Mouse (Mus musculus): ENCODE data around the gene Mtmr11. TPM values are rescaled to one million over a fixed set of nuclear protein-coding genes. Genes with fewer than 3 reads are reported as not detected.
A peak's percentile ranks its signal among the peaks of the same experiment; 100 is the strongest.

Mtmr11 gene
- total and polyA plus RNA-seq, 3 experiments = 0.81 to 2.5 (median 0.83) TPM

DNA sequence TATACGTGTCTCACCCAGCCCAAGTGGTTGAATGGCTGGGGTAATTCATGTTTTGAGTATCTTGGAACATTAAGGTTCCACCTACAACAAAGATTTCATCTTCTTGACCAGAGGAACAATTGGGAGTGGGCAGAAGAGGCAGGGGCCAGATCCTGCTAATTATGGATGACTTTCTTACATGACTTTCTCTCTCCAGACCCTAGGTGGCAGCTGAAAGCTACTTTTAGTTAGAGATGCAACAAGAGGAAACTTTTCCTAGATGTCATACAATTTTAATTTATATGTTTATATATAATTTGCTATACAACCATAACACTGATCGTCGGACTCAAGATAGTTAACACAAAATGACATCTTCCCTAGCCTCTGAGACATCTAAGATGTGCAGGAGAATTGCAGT lies 46.0 kb downstream of the Mtmr11 start:
- in situ Hi-C loops (cut with MboI; ENCODE audit: low pct_ligation_motif_present, low pct_unique_long_range_greater_than_20kb, low sequenced_read_pairs) (no loop called here), dilution Hi-C loops (cut with MboI; ENCODE audit: extremely low pct_ligation_motif_present, extremely low pct_unique_long_range_greater_than_20kb, low sequenced_read_pairs) (no loop called here)
- Histone ChIP-seq H3K79me2 (replicated peaks; ENCODE audit: control insufficient read depth, extremely low read depth, insufficient read depth, poor library complexity, severe bottlenecking) (no peaks in the 10 kb centered on the region), H3K4me1 (ENCODE audit: control insufficient read depth in 1 of 2, insufficient read depth in 2 of 2) (no peaks in the 10 kb centered on the region), H3K36me3 (replicated peaks in 1 of 2; ENCODE audit: control insufficient read depth in 1 of 2, insufficient read depth in 1 of 2, low read length in 1 of 2) (no peaks in the 10 kb centered on the region), H3K27me3 (replicated peaks) (peaks cover 2% of the 10 kb centered on the region), H3K9ac (ENCODE audit: insufficient read depth, low read depth) (no peak overlapping the region), H3K4me2 (ENCODE audit: insufficient read depth, low read depth, poor library complexity, severe bottlenecking) (no peak overlapping the region), H3K27ac (ENCODE audit: insufficient read depth, low read depth) (no peak overlapping the region), H3K4me3 (replicated peaks in 1 of 3; ENCODE audit: low read depth in 2 of 3, low read length in 2 of 3, poor library complexity in 1 of 3) (no peak overlapping the region), H3K9me3 (replicated peaks; ENCODE audit: low read length) (peaks cover 3% of the 10 kb centered on the region)
- DNase-seq (ENCODE audit: extremely low read depth) = no peak
- TF ChIP-seq CTCF (conservative IDR thresholded peaks at IDR 0.05 in 1 of 2, IDR thresholded peaks at IDR 0.05 in 1 of 2; ENCODE audit: low read depth in 2 of 2, low read length in 2 of 2) (peak in 1 of 2 experiments; percentile 52; a peak in 2 of 4 replicates), RAD21 (IDR thresholded peaks at IDR 0.05; ENCODE audit: low read depth, low read length) (peak; percentile 52), BHLHE40 (IDR thresholded peaks at IDR 0.05; ENCODE audit: low read depth, low read length) (no peak)

DNA sequence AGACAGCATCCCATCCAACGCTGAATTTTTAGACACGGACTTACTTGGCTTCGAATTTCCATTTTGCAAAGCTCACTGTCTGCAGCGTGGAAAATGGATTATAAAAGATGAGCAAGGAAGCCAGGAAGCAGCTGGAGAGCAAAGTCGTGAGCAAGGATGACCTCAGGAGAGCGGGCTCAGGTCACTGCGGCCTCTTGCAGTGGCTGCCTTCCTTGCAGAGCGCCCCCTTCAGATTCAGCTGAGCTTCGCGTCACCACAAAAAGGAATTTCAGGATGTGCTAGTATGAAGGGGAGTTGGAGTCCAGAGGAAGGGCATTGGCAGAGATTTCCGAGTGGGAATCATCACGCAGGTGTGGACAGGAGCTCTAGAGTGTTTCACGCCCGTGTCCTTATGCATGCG lies 47.4 kb downstream of the Mtmr11 start:
- H3K4me3 ChIP-seq (replicated peaks in 1 of 3; ENCODE audit: low read depth in 2 of 3, low read length in 2 of 3, poor library complexity in 1 of 3) = no peak overlapping the region
- H3K27me3 ChIP-seq (replicated peaks) = peaks cover 2% of the 10 kb centered on the region
- no peak overlapping the region for H3K27ac ChIP-seq (ENCODE audit: insufficient read depth, low read depth)
- DNase-seq (ENCODE audit: extremely low read depth) = no peak
- TF ChIP-seq CTCF (conservative IDR thresholded peaks at IDR 0.05 in 1 of 2, IDR thresholded peaks at IDR 0.05 in 1 of 2; ENCODE audit: low read depth in 2 of 2, low read length in 2 of 2) (peak in 1 of 2 experiments; percentile 24; a peak in 1 of 4 replicates), BHLHE40 (IDR thresholded peaks at IDR 0.05; ENCODE audit: low read depth, low read length) (no peak)
- no peaks in the 10 kb centered on the region for H3K36me3 ChIP-seq (replicated peaks in 1 of 2; ENCODE audit: control insufficient read depth in 1 of 2, insufficient read depth in 1 of 2, low read length in 1 of 2)
- no peaks in the 10 kb centered on the region for H3K79me2 ChIP-seq (replicated peaks; ENCODE audit: control insufficient read depth, extremely low read depth, insufficient read depth, poor library complexity, severe bottlenecking)
- H3K9ac ChIP-seq (ENCODE audit: insufficient read depth, low read depth) = no peak overlapping the region
- H3K9me3 ChIP-seq (replicated peaks; ENCODE audit: low read length) = peaks cover 3% of the 10 kb centered on the region
- H3K4me2 ChIP-seq (ENCODE audit: insufficient read depth, low read depth, poor library complexity, severe bottlenecking) = no peak overlapping the region
- in situ Hi-C loops (cut with MboI; ENCODE audit: low pct_ligation_motif_present, low pct_unique_long_range_greater_than_20kb, low sequenced_read_pairs) = no loop called here
- dilution Hi-C loops (cut with MboI; ENCODE audit: extremely low pct_ligation_motif_present, extremely low pct_unique_long_range_greater_than_20kb, low sequenced_read_pairs) = no loop called here
- no peaks in the 10 kb centered on the region for H3K4me1 ChIP-seq (ENCODE audit: control insufficient read depth in 1 of 2, insufficient read depth in 2 of 2)

DNA sequence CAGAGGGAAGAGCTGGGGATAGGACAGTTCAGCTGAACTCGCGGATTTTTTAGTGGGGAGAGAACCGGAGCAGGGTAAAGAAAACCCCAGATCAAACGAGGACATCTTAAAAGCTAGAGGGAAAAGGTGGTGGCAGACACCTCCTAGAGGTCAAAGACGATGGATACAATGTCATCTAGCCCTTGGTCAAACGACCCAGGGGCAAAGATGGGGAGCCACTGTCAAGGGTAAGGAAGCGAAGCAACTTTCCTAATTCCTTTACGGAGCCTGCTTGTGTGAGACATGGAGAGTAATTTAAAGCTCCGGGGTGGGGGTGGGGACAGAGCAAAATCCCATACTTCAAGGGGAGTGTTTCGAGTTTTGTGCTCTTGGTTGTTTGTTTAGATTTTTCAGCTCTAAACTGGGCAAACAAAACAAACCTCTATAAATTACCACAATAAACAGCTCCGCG lies 57.4 kb downstream of the Mtmr11 start:
- TF ChIP-seq CTCF (conservative IDR thresholded peaks at IDR 0.05 in 1 of 2, IDR thresholded peaks at IDR 0.05 in 1 of 2; ENCODE audit: low read depth in 2 of 2, low read length in 2 of 2) = peak in 1 of 2 experiments; percentile 72; a peak in 2 of 4 replicates
- TF ChIP-seq CHD2 (IDR thresholded peaks at IDR 0.05; ENCODE audit: low read length) = 0 out of 2 replicates have a peak, but pooled peaks have one; percentile 3
- TF ChIP-seq NELFE (IDR thresholded peaks at IDR 0.05; ENCODE audit: low read depth, low read length) = no peak
- TF ChIP-seq RAD21 (IDR thresholded peaks at IDR 0.05; ENCODE audit: low read depth, low read length) = peak; percentile 71
- TF ChIP-seq CHD1 (IDR thresholded peaks at IDR 0.05; ENCODE audit: low read depth, low read length) = peak; percentile 8; the same call in 1 of the 2 replicates
- TF ChIP-seq SMC3 (IDR thresholded peaks at IDR 0.05; ENCODE audit: low read depth, low read length) = peak; percentile 59
- no peak for TF ChIP-seq MXI1 (IDR thresholded peaks at IDR 0.05; ENCODE audit: low read depth, low read length)
- TF ChIP-seq TBP (conservative IDR thresholded peaks at IDR 0.05; ENCODE audit: low read depth, low read length) = no peak
- no peak for TF ChIP-seq ZMIZ1 (IDR thresholded peaks at IDR 0.05; ENCODE audit: low read depth, low read length)
- Histone ChIP-seq H3K27ac (ENCODE audit: insufficient read depth, low read depth) (peak overlapping the region; percentile 42; the same call in 1 of the 2 replicates), H3K27me3 (replicated peaks) (no peaks in the 10 kb centered on the region), H3K4me1 (ENCODE audit: control insufficient read depth in 1 of 2, insufficient read depth in 2 of 2) (peaks cover 2 to 27% of the 10 kb centered on the region in 2 experiments; a peak in 3 of 4 replicates), H3K9me3 (replicated peaks; ENCODE audit: low read length) (no peaks in the 10 kb centered on the region), H3K9ac (ENCODE audit: insufficient read depth, low read depth) (peak overlapping the region; percentile 99), H3K79me2 (replicated peaks; ENCODE audit: control insufficient read depth, extremely low read depth, insufficient read depth, poor library complexity, severe bottlenecking) (peaks cover 14% of the 10 kb centered on the region), H3K36me3 (replicated peaks in 1 of 2; ENCODE audit: control insufficient read depth in 1 of 2, insufficient read depth in 1 of 2, low read length in 1 of 2) (no peaks in the 10 kb centered on the region), H3K4me3 (replicated peaks in 1 of 3; ENCODE audit: low read depth in 2 of 3, low read length in 2 of 3, poor library complexity in 1 of 3) (peak overlapping the region; percentile 62 to 75 (median 73)), H3K4me2 (ENCODE audit: insufficient read depth, low read depth, poor library complexity, severe bottlenecking) (peak overlapping the region; percentile 86)
- dilution Hi-C loops (cut with MboI; ENCODE audit: extremely low pct_ligation_motif_present, extremely low pct_unique_long_range_greater_than_20kb, low sequenced_read_pairs) (no loop called here), in situ Hi-C loops (cut with MboI; ENCODE audit: low pct_ligation_motif_present, low pct_unique_long_range_greater_than_20kb, low sequenced_read_pairs) (no loop called here)
- peak; percentile 71 for DNase-seq (ENCODE audit: extremely low read depth)

Data from CH12.LX (cell line).